Mouse (Mus musculus): Measurements from ENCODE around the gene Nrde2. TPM values are rescaled to one million over a fixed set of nuclear protein-coding genes. Genes with fewer than 3 reads are reported as not detected.

The Nrde2 gene
- total and polyA plus RNA-seq, 3 experiments = 18.9 to 25.6 (median 23.6) TPM

DNA sequence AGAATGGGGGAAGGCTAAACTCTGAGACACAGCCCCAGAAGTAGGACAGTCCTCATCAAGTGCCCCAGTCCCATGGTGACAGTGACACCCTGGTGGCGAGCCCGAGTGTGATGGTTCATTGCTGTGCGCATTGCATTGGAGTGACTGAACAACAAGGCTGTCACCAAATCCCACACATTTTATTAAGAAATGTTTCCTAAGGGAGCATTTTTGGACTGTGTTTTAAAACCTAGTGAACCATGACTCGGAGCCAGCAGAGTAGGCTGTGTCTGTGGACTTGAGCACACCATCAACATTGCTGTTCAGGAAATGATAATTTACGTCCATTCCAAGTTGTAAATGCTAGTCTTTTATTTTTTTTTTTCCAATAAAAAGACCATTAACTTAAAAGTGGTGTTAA is 47.5 kb upstream of the Nrde2 start:
- H3K4me3 ChIP-seq (replicated peaks in 1 of 3; ENCODE audit: low read depth in 2 of 3, low read length in 2 of 3, poor library complexity in 1 of 3) = no peak overlapping the region
- DNase-seq (ENCODE audit: extremely low read depth) = no peak
- H3K9ac ChIP-seq (ENCODE audit: insufficient read depth, low read depth) = no peak overlapping the region
- in situ Hi-C loops (cut with MboI; ENCODE audit: low pct_ligation_motif_present, low pct_unique_long_range_greater_than_20kb, low sequenced_read_pairs) (no loop called here), dilution Hi-C loops (cut with MboI; ENCODE audit: extremely low pct_ligation_motif_present, extremely low pct_unique_long_range_greater_than_20kb, low sequenced_read_pairs) (no loop called here)
- peaks cover 18% of the 10 kb centered on the region for H3K79me2 ChIP-seq (replicated peaks; ENCODE audit: control insufficient read depth, extremely low read depth, insufficient read depth, poor library complexity, severe bottlenecking)
- TF ChIP-seq ZNF384 (IDR thresholded peaks at IDR 0.05; ENCODE audit: low read depth, low read length) = no peak
- TF ChIP-seq CHD2 (IDR thresholded peaks at IDR 0.05; ENCODE audit: low read length) = no peak
- no peak for TF ChIP-seq NELFE (IDR thresholded peaks at IDR 0.05; ENCODE audit: low read depth, low read length)
- no peak for TF ChIP-seq SIN3A (IDR thresholded peaks at IDR 0.05; ENCODE audit: low read length)
- no peak for TF ChIP-seq ZMIZ1 (IDR thresholded peaks at IDR 0.05; ENCODE audit: low read depth, low read length)
- TF ChIP-seq UBTF (IDR thresholded peaks at IDR 0.05; ENCODE audit: low read depth, low read length) = no peak
- no peak for TF ChIP-seq IRF4 (IDR thresholded peaks at IDR 0.05; ENCODE audit: low read depth, low read length)
- no peak for TF ChIP-seq USF2 (conservative IDR thresholded peaks at IDR 0.05; ENCODE audit: low read depth, low read length)
- TF ChIP-seq MAX (IDR thresholded peaks at IDR 0.05; ENCODE audit: low read length) = no peak
- no peak for TF ChIP-seq TBP (conservative IDR thresholded peaks at IDR 0.05; ENCODE audit: low read depth, low read length)
- no peak for TF ChIP-seq MEF2A (IDR thresholded peaks at IDR 0.05; ENCODE audit: borderline replicate concordance, low read depth, low read length)
- TF ChIP-seq EP300 (IDR thresholded peaks at IDR 0.05; ENCODE audit: low read length) = no peak
- TF ChIP-seq MXI1 (IDR thresholded peaks at IDR 0.05; ENCODE audit: low read depth, low read length) = no peak
- no peak for TF ChIP-seq JUND (conservative IDR thresholded peaks at IDR 0.05; ENCODE audit: low read depth, low read length)
- TF ChIP-seq KAT2A (IDR thresholded peaks at IDR 0.05; ENCODE audit: insufficient replicate concordance, low read length) = no peak
- no peaks in the 10 kb centered on the region for H3K9me3 ChIP-seq (replicated peaks; ENCODE audit: low read length)
- H3K4me2 ChIP-seq (ENCODE audit: insufficient read depth, low read depth, poor library complexity, severe bottlenecking) = no peak overlapping the region
- no peak overlapping the region for H3K27ac ChIP-seq (ENCODE audit: insufficient read depth, low read depth)
- H3K36me3 ChIP-seq (replicated peaks in 1 of 2; ENCODE audit: control insufficient read depth in 1 of 2, insufficient read depth in 1 of 2, low read length in 1 of 2) = peaks cover 50 to 82% of the 10 kb centered on the region in 2 experiments
- H3K4me1 ChIP-seq (ENCODE audit: control insufficient read depth in 1 of 2, insufficient read depth in 2 of 2) = peaks cover 2 to 63% of the 10 kb centered on the region in 2 experiments
- no peaks in the 10 kb centered on the region for H3K27me3 ChIP-seq (replicated peaks)

DNA sequence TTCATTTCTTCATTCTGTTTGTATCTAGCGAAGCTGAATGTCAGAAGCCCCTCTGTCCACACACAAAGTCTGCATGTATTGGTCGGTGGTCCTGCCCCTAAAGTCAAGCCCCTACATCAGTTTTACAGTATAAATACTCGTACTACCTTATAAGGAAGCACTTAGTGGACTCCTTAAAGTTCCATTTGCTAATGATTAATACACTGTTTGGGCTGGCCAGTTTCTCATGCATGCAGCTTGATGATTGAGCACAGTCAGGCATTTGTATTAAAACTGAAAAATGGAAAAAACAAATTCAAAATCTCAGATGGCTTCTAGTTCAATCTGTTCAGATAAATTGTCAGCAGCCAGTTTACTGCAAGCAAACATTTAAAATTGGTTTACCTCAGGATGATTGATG is 47.1 kb upstream of the Nrde2 start:
- no peak overlapping the region for H3K9ac ChIP-seq (ENCODE audit: insufficient read depth, low read depth)
- no peak overlapping the region for H3K27ac ChIP-seq (ENCODE audit: insufficient read depth, low read depth)
- in situ Hi-C loops (cut with MboI; ENCODE audit: low pct_ligation_motif_present, low pct_unique_long_range_greater_than_20kb, low sequenced_read_pairs) = no loop called here
- no peaks in the 10 kb centered on the region for H3K9me3 ChIP-seq (replicated peaks; ENCODE audit: low read length)
- H3K4me3 ChIP-seq (replicated peaks in 1 of 3; ENCODE audit: low read depth in 2 of 3, low read length in 2 of 3, poor library complexity in 1 of 3) = no peak overlapping the region
- peaks cover 0 to 59% of the 10 kb centered on the region in 2 experiments; a peak in 3 of 4 replicates for H3K4me1 ChIP-seq (ENCODE audit: control insufficient read depth in 1 of 2, insufficient read depth in 2 of 2)
- H3K36me3 ChIP-seq (replicated peaks in 1 of 2; ENCODE audit: control insufficient read depth in 1 of 2, insufficient read depth in 1 of 2, low read length in 1 of 2) = peaks cover 50 to 82% of the 10 kb centered on the region in 2 experiments
- peaks cover 21% of the 10 kb centered on the region for H3K79me2 ChIP-seq (replicated peaks; ENCODE audit: control insufficient read depth, extremely low read depth, insufficient read depth, poor library complexity, severe bottlenecking)
- no peak overlapping the region for H3K4me2 ChIP-seq (ENCODE audit: insufficient read depth, low read depth, poor library complexity, severe bottlenecking)
- no peaks in the 10 kb centered on the region for H3K27me3 ChIP-seq (replicated peaks)
- no peak for DNase-seq (ENCODE audit: extremely low read depth)
- dilution Hi-C loops (cut with MboI; ENCODE audit: extremely low pct_ligation_motif_present, extremely low pct_unique_long_range_greater_than_20kb, low sequenced_read_pairs) = no loop called here
- TF ChIP-seq CTCF (conservative IDR thresholded peaks at IDR 0.05 in 1 of 2, IDR thresholded peaks at IDR 0.05 in 1 of 2; ENCODE audit: low read depth in 2 of 2, low read length in 2 of 2) = no peak
- no peak for TF ChIP-seq NRF1 (IDR thresholded peaks at IDR 0.05; ENCODE audit: low read depth, low read length)
